Mouse (Mus musculus): ENCODE results near the gene Emilin2.

Emilin2 gene

GRCm38 (mm10) chr17:71207268-71207667 is 104.5 kb downstream of the Emilin2 start:
- no peak for DNase-seq (ENCODE audit: extremely low read depth, low read depth, low spot score)

GRCm38 (mm10) chr17:71206136-71206893 is 105.5 kb downstream of the Emilin2 start:
- no peak for DNase-seq (ENCODE audit: extremely low read depth, low read depth, low spot score)

GRCm38 (mm10) chr17:71204809-71205091 is 107.0 kb downstream of the Emilin2 start:
- no peak for DNase-seq (ENCODE audit: extremely low read depth, low read depth, low spot score)

- DNase-seq (ENCODE audit: extremely low read depth, low read depth, low spot score), result no peak
Measured at GRCm38 (mm10) chr17:71203998-71204808, 107.6 kb downstream of the Emilin2 start.

Data from fat pad, adult 2 months (tissue).